Mouse (Mus musculus) neutrophil, adult 59 days (primary cell): ENCODE results near the gene Rbm4b. TPM values are rescaled to one million over a fixed set of nuclear protein-coding genes. Genes with fewer than 3 reads are reported as not detected.

Source experiments
- total RNA-seq, 2 experiments: library from RNA; stranded (reverse); gene quantifications; 1 replicate in 1 of 2; 2 replicates in 1 of 2; pipeline ENCODE4 v1.2.4; 2023

Gene Rbm4b
- 1 to 10 TPM; 6.2 to 8.2 TPM for total RNA-seq

DNA sequence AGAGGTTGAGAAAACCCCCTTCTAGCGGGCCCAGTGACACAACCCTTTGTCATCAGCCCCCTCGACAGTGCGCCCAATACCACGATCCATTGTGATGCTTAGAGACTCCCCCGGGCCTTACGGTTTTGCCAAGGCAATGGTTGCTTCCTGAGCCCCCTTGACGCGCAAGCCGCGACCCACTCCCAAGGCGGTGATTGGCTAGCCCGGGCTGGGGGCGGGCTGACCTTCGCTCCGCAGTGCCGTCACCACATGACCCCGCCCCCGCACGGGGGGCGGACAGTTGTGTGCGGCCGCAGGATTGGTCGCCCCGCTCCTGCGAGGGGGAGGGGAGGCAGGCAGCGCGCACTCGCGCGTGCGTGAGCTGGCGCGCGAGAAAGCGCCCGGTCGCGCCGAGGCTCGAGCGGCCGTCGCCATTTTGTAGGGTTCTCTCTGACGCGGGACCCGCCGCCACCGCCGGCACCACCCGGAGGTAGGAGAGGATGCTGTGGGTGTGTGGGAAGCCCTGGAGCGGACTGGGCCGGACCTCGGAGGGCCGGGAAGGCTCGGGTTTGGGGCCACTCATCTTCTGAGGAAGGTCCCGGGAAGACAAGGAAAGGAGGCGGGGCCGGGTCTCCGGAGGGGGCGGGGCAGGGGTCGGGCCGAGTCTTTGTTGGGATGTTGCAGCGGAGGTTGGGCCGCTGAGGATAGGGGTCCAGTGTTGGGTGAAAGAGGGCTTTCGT, at the start of gene Rbm4b:
Gene Rbm4b, plus strand, starts transcription at position 305 of the 719 bp plus-strand sequence.

GRCm38 (mm10) chr19:4711098-4711600, 45.1 kb upstream of the Rbm4b start, which contains the start of gene Sptbn2:
Gene Sptbn2 (plus strand): TSS chr19:4711167.

GRCm38 (mm10) chr19:4793831-4794422, 37.6 kb downstream of the Rbm4b start, which contains the start of gene Rbm4:
Gene Rbm4 (minus strand): TSS chr19:4793901.

DNA sequence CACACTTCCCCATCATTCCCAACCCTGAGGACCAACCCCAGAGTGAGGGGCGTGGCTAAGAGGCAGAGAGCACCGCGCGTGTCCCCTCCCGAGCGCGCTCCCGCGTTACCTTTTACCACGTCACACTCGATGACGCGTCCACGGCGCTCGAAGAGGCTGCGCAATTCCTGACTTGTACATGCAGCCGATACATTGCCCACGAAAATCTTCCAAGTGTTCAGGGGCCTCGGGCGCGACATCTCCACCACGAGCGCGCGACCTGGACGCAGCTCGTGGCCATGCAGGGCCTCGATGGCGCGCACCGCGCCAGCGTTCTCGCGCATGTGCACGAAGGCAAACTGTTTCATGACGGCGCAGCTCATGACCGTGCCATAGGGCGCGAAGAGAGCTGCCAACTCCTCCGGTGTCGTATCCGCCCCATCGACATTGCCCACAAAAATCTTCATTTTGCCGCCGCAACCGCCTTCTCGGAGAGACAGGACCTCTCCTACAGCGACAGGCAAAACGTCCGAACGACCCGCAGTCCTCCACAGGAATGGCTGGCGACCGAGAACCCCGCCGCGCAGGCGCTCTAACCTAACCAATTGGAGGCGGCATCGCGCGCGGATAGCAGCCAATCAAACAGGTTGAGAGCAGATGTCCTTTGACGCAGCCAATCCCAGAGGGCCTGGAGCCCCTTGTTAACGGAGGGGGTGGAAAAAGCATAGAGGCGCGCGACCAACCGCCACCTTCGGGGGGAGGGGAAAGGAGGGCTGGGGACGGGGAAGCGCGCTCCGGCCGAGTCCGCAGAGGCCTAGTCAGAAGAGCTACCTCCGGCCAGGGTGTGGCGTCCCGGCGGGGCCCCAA, 55.0 kb downstream of the Rbm4b start, which contains the start of the genes Gm21992 and Rbm14:
Gene Gm21992, minus strand, starts transcription at position 550 of the 846 bp plus-strand sequence.
Gene Rbm14, minus strand, starts transcription at position 572 of the 846 bp plus-strand sequence.

Other genes with a start within 250 kb of the Rbm4b start
- 1 to 10 TPM; 3.2 to 3.6 TPM for gene Pcx, start 246.0 kb upstream of the Rbm4b start, total RNA-seq
- under 1 TPM; 0.49 to 0.88 TPM for gene Lrfn4, start 140.8 kb upstream of the Rbm4b start, total RNA-seq
- gene Rce1, start 130.9 kb upstream of the Rbm4b start, total RNA-seq, result 10 to 100 TPM; 12.7 to 12.8 TPM
- not detected for gene Gm960, start 57.8 kb upstream of the Rbm4b start, total RNA-seq
- not detected for gene Sptbn2, start 45.3 kb upstream of the Rbm4b start, total RNA-seq
- gene Rbm4, start 37.4 kb downstream of the Rbm4b start, total RNA-seq, result 10 to 100 TPM; 36.7 to 43.1 TPM
- gene Gm21992, start 55.1 kb downstream of the Rbm4b start, total RNA-seq, result 10 to 100 TPM; 12.2 to 18.1 TPM
- gene Rbm14, start 55.1 kb downstream of the Rbm4b start, total RNA-seq, result 10 to 100 TPM; 47.6 to 49.2 TPM
- gene Ccs, start 82.8 kb downstream of the Rbm4b start, total RNA-seq, result 10 to 100 TPM; 12.8 to 19.1 TPM
- gene Ccdc87, start 82.9 kb downstream of the Rbm4b start, total RNA-seq, result not detected
- gene Ctsf, start 98.6 kb downstream of the Rbm4b start, total RNA-seq, result 1 to 10 TPM; 2.0 to 4.6 TPM
- gene Actn3, start 121.4 kb downstream of the Rbm4b start, total RNA-seq, result under 1 TPM; 0.16 to 0.29 TPM
- 1 to 10 TPM; 6.1 to 6.4 TPM for gene Zdhhc24, start 122.2 kb downstream of the Rbm4b start, total RNA-seq
- under 1 TPM; 0.29 to 0.51 TPM for gene Bbs1, start 150.1 kb downstream of the Rbm4b start, total RNA-seq
- gene Dpp3, start 171.8 kb downstream of the Rbm4b start, total RNA-seq, result 10 to 100 TPM; 49.1 to 52.7 TPM
- not detected for gene Peli3, start 186.6 kb downstream of the Rbm4b start, total RNA-seq
- 10 to 100 TPM; 10.0 to 13.0 TPM for gene Mrpl11, start 205.7 kb downstream of the Rbm4b start, total RNA-seq
- gene Npas4, start 233.8 kb downstream of the Rbm4b start, total RNA-seq, result not detected